Mouse (Mus musculus) megakaryocyte, embryonic 14.5 days (primary cell): ENCODE measurements around the gene Socs3.

ENCODE experiments used
- FLI1 ChIP-seq: IDR thresholded peaks from 2 replicates; pipeline ENCODE4 v1.6.1; 2012; ENCODE audit warnings: low read length, inconsistent platforms, mixed read lengths
- GATA1 ChIP-seq: IDR thresholded peaks from 3 replicates; pipeline ENCODE4 v1.6.1; 2012; ENCODE audit warnings: mixed read lengths, low read length, inconsistent platforms, borderline replicate concordance

GRCm38 (mm10) chr11:117923279-117923678, 46.6 kb downstream of the Socs3 start:
- no peak for TF ChIP-seq GATA1
- TF ChIP-seq FLI1 = no peak
